Mouse (Mus musculus) myocyte (in vitro differentiated cells): Measurements from ENCODE around the gene Insig1.

Experiments
- CEBPB ChIP-seq: IDR thresholded peaks from 2 replicates; pipeline ENCODE4 v1.6.1; 2011; ENCODE audit warnings: mild to moderate bottlenecking, moderate library complexity; ENCODE audit not compliant: poor library complexity, insufficient read depth, severe bottlenecking
- E2F4 ChIP-seq: IDR thresholded peaks from one replicate; pipeline ENCODE4 v1.6.1; 2011; ENCODE audit warnings: mild to moderate bottlenecking, control low read depth, moderate library complexity; ENCODE audit not compliant: insufficient read depth
- MAX ChIP-seq: IDR thresholded peaks from one replicate; pipeline ENCODE4 v1.6.1; 2011; ENCODE audit warnings: low read depth, mild to moderate bottlenecking, control low read depth
- MYOD1 ChIP-seq, 3 experiments: IDR thresholded peaks; one replicate each; pipeline ENCODE4 v1.6.1; 2011; ENCODE audit warnings: control low read depth in 2 of 3, low read depth in 2 of 3, mild to moderate bottlenecking in 2 of 3, moderate library complexity in 1 of 3; ENCODE audit not compliant: insufficient read length in 2 of 3, control insufficient read depth in 1 of 3
- POLR2A ChIP-seq: IDR thresholded peaks from one replicate; pipeline ENCODE4 v1.6.1; 2011; ENCODE audit warnings: low read depth, mild to moderate bottlenecking, control low read depth, moderate library complexity; ENCODE audit not compliant: insufficient read length
- POLR2AphosphoS2 ChIP-seq: IDR thresholded peaks from one replicate; pipeline ENCODE4 v1.6.1; 2011; ENCODE audit warnings: low read depth, control low read depth; ENCODE audit not compliant: insufficient read length
- SRF ChIP-seq: IDR thresholded peaks from one replicate; pipeline ENCODE4 v1.6.1; 2011; ENCODE audit warnings: low read depth; ENCODE audit not compliant: control insufficient read depth, insufficient read length
- TCF12 ChIP-seq: IDR thresholded peaks from one replicate; pipeline ENCODE4 v1.6.1; 2011; ENCODE audit warnings: mild to moderate bottlenecking, control low read depth; ENCODE audit not compliant: poor library complexity, insufficient read depth, severe bottlenecking
- TCF3 ChIP-seq: IDR thresholded peaks from one replicate; pipeline ENCODE4 v1.6.1; 2011; ENCODE audit warnings: low read depth, control low read depth; ENCODE audit not compliant: insufficient read length
- USF1 ChIP-seq: IDR thresholded peaks from one replicate; pipeline ENCODE4 v1.6.1; 2011; ENCODE audit warnings: low read depth, mild to moderate bottlenecking, control low read depth, moderate library complexity

GRCm38 (mm10) chr5:28066311-28066710, 4.9 kb upstream of the Insig1 start:
- TF ChIP-seq MYOD1 (IDR thresholded peaks at IDR 0.05; ENCODE audit: control insufficient read depth in 1 of 3, insufficient read length in 2 of 3, low read depth in 2 of 3) (no peak), POLR2A (no peak), POLR2AphosphoS2 (no peak), SRF (no peak), CEBPB (no peak), E2F4 (no peak), MAX (no peak), USF1 (no peak), TCF3 (no peak), TCF12 (no peak)
